Mouse (Mus musculus): ENCODE measurements around the gene Pak1. TPM values are rescaled to one million over a fixed set of nuclear protein-coding genes. Genes with fewer than 3 reads are reported as not detected.

Gene Pak1
- polyA plus RNA-seq, 1 experiment from 2014 or later: 31.8 TPM

GRCm38 (mm10) chr7:97781496-97781895, 6.8 kb upstream of the Pak1 start:
- no peak overlapping the region for H3K4me2 ChIP-seq
- H3K9me3 ChIP-seq: 0 out of 2 replicates have a peak, but pooled peaks cover 2% of the 10 kb centered on the region
- H3K9ac ChIP-seq: no peak overlapping the region
- WGBS: 64% methylated on average over 8 of the region's 8 CpGs
- no peak for ATAC-seq (ENCODE audit: insufficient number of reproducible peaks, insufficient read depth, low FRiP score, low TSS enrichment, low read depth)
- H3K36me3 ChIP-seq: no peaks in the 10 kb centered on the region
- peaks cover 10% of the 10 kb centered on the region for H3K27me3 ChIP-seq
- no peak overlapping the region for H3K27ac ChIP-seq
- H3K4me1 ChIP-seq: no peaks in the 10 kb centered on the region
- no peak overlapping the region for H3K4me3 ChIP-seq

DNA sequence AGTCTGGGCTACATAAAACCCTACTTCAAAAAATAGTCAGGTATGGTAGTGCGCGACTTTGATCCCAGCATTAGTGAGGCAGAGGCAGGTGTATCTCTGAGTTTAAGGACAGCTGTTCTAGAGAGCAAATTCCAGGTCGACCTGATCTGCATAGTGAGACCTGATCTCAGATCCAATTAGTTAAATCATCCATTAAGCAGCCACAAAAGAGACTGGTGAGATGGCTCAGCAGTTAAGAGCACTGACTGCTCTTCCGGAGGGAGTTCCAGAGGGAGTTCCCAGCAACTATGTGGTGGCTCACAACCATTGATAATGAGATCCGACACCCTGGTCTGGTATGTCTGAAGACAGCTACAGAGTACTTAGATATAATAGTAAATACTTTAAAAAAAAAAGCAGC, 4.8 kb upstream of the Pak1 start:
- Histone ChIP-seq H3K27ac (no peak overlapping the region), H3K4me3 (no peak overlapping the region), H3K36me3 (no peaks in the 10 kb centered on the region), H3K4me2 (no peak overlapping the region), H3K9ac (no peak overlapping the region), H3K9me3 (no peaks in the 10 kb centered on the region), H3K27me3 (peaks cover 10% of the 10 kb centered on the region), H3K4me1 (no peaks in the 10 kb centered on the region)
- ATAC-seq (ENCODE audit: insufficient number of reproducible peaks, insufficient read depth, low FRiP score, low TSS enrichment, low read depth): no peak
- WGBS: 56% methylated on average over 5 of the region's 5 CpGs

- Histone ChIP-seq H3K9me3 (no peaks in the 10 kb centered on the region), H3K4me2 (peak overlapping the region; percentile 93), H3K4me3 (peak overlapping the region; percentile 83), H3K9ac (peak overlapping the region; percentile 83), H3K36me3 (no peaks in the 10 kb centered on the region), H3K27ac (peak overlapping the region; percentile 28; the same call in 1 of the 2 replicates), H3K27me3 (peaks cover 12% of the 10 kb centered on the region), H3K4me1 (peaks cover 7% of the 10 kb centered on the region)
- ATAC-seq (ENCODE audit: insufficient number of reproducible peaks, insufficient read depth, low FRiP score, low TSS enrichment, low read depth): peak; percentile 83
- 1% methylated on average over 76 of the region's 84 CpGs for WGBS
Measured at GRCm38 (mm10) chr7:97788669-97789483, 535 bp downstream of the Pak1 start.

DNA sequence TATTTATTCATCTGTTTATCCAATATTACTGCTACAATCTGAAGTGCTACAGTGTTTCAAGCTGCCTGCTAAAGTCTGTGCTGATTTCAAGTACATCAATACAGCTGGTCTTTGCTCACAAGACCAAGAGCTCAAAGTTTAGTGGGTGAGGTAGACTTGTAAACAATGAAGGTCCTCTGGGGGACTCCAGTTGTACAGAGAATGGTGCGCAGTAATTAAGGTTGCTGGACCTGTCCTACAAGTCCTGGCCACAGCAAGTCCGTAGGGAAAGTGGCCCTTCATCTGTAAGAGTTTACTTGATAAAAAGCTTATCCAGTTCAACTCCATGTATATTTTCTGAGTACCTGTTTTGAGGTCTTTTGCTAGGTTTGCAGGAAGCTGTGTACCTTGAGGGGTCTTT, 1.9 kb downstream of the Pak1 start:
- no peak overlapping the region for H3K4me3 ChIP-seq
- ATAC-seq (ENCODE audit: insufficient number of reproducible peaks, insufficient read depth, low FRiP score, low TSS enrichment, low read depth): no peak
- no peak overlapping the region for H3K9ac ChIP-seq
- H3K4me2 ChIP-seq: peak overlapping the region; percentile 93; the same call in 1 of the 2 replicates
- H3K9me3 ChIP-seq: no peaks in the 10 kb centered on the region
- no peaks in the 10 kb centered on the region for H3K36me3 ChIP-seq
- 33% methylated on average over 2 of the region's 2 CpGs for WGBS
- H3K4me1 ChIP-seq: peaks cover 7% of the 10 kb centered on the region
- H3K27me3 ChIP-seq: peaks cover 8% of the 10 kb centered on the region
- H3K27ac ChIP-seq: no peak overlapping the region

GRCm38 (mm10) chr7:97792324-97792723, 4.0 kb downstream of the Pak1 start:
- peaks cover 7% of the 10 kb centered on the region for H3K4me1 ChIP-seq
- H3K4me3 ChIP-seq: no peak overlapping the region
- no peak overlapping the region for H3K9ac ChIP-seq
- no peaks in the 10 kb centered on the region for H3K36me3 ChIP-seq
- no peak for ATAC-seq (ENCODE audit: insufficient number of reproducible peaks, insufficient read depth, low FRiP score, low TSS enrichment, low read depth)
- H3K27me3 ChIP-seq: peaks cover 2% of the 10 kb centered on the region; the same call in 1 of the 2 replicates
- H3K9me3 ChIP-seq: no peaks in the 10 kb centered on the region
- WGBS: 60% methylated on average over 2 of the region's 2 CpGs
- no peak overlapping the region for H3K27ac ChIP-seq
- H3K4me2 ChIP-seq: no peak overlapping the region

GRCm38 (mm10) chr7:97803116-97803515, 14.8 kb downstream of the Pak1 start:
- ATAC-seq (ENCODE audit: insufficient number of reproducible peaks, insufficient read depth, low FRiP score, low TSS enrichment, low read depth): no peak
- H3K27ac ChIP-seq: no peak overlapping the region
- 58% methylated on average over 2 of the region's 2 CpGs for WGBS
- H3K4me3 ChIP-seq: no peak overlapping the region
- H3K9me3 ChIP-seq: no peaks in the 10 kb centered on the region
- H3K4me1 ChIP-seq: no peaks in the 10 kb centered on the region
- H3K9ac ChIP-seq: no peak overlapping the region
- H3K4me2 ChIP-seq: no peak overlapping the region
- no peaks in the 10 kb centered on the region for H3K36me3 ChIP-seq
- no peaks in the 10 kb centered on the region for H3K27me3 ChIP-seq

GRCm38 (mm10) chr7:97804245-97805066, 16.1 kb downstream of the Pak1 start:
- WGBS: 53% methylated on average over 2 of the region's 2 CpGs
- H3K4me2 ChIP-seq: no peak overlapping the region
- no peak for ATAC-seq (ENCODE audit: insufficient number of reproducible peaks, insufficient read depth, low FRiP score, low TSS enrichment, low read depth)
- H3K9ac ChIP-seq: no peak overlapping the region
- no peak overlapping the region for H3K4me3 ChIP-seq
- H3K36me3 ChIP-seq: no peaks in the 10 kb centered on the region
- H3K27me3 ChIP-seq: no peaks in the 10 kb centered on the region
- no peak overlapping the region for H3K27ac ChIP-seq
- H3K9me3 ChIP-seq: no peaks in the 10 kb centered on the region
- H3K4me1 ChIP-seq: no peaks in the 10 kb centered on the region

DNA sequence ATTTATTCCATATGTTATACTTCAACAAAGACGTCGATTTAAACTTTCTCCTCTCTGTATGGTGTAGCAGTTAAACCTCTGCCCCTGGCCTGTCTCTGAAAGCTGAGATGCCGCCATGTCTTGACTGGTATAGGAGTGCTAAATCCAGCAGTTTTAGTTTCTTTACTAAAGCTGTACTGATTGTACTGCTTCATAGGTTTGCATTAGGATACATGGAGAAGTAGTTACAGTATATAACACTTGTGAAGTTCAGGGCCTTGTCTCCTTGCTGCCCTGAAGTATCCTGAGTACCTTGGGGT, 16.7 kb downstream of the Pak1 start:
- Histone ChIP-seq H3K27ac (no peak overlapping the region), H3K4me3 (no peak overlapping the region), H3K36me3 (no peaks in the 10 kb centered on the region), H3K27me3 (no peaks in the 10 kb centered on the region), H3K9ac (no peak overlapping the region), H3K4me1 (no peaks in the 10 kb centered on the region), H3K9me3 (no peaks in the 10 kb centered on the region), H3K4me2 (no peak overlapping the region)
- 24% methylated on average over 3 of the region's 3 CpGs for WGBS
- ATAC-seq (ENCODE audit: insufficient number of reproducible peaks, insufficient read depth, low FRiP score, low TSS enrichment, low read depth): no peak

- H3K36me3 ChIP-seq: no peaks in the 10 kb centered on the region
- H3K4me1 ChIP-seq: no peaks in the 10 kb centered on the region
- H3K9ac ChIP-seq: no peak overlapping the region
- WGBS: 75% methylated on average over 5 of the region's 5 CpGs
- H3K4me2 ChIP-seq: no peak overlapping the region
- H3K9me3 ChIP-seq: no peaks in the 10 kb centered on the region
- H3K4me3 ChIP-seq: no peak overlapping the region
- no peak overlapping the region for H3K27ac ChIP-seq
- no peaks in the 10 kb centered on the region for H3K27me3 ChIP-seq
- no peak for ATAC-seq (ENCODE audit: insufficient number of reproducible peaks, insufficient read depth, low FRiP score, low TSS enrichment, low read depth)
Measured at GRCm38 (mm10) chr7:97809307-97809706, 21.0 kb downstream of the Pak1 start.

DNA sequence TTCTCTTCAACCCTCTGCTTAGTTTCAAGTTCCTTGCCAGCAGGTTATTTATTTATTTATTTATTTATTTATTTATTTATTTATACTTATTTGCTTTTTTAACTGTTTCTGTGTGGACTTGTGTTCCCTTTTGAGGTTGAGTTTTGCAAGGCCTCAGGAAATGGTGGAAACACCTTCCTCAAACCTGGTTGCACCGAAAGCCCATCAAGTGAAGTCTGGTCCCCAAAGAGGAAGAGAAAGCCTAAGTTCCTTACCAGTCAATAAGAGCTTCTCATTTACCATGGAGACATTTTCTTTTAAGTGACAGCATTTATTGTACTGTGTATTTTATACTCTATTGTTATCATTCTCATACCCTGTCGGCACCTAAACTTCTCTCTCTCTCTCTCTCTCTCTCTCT, 33.5 kb downstream of the Pak1 start:
- Histone ChIP-seq H3K9me3 (no peaks in the 10 kb centered on the region), H3K9ac (no peak overlapping the region), H3K27me3 (no peaks in the 10 kb centered on the region), H3K36me3 (no peaks in the 10 kb centered on the region), H3K27ac (no peak overlapping the region), H3K4me2 (no peak overlapping the region), H3K4me1 (no peaks in the 10 kb centered on the region), H3K4me3 (no peak overlapping the region)
- no peak for ATAC-seq (ENCODE audit: insufficient number of reproducible peaks, insufficient read depth, low FRiP score, low TSS enrichment, low read depth)
- WGBS: 82% methylated on average over 2 of the region's 2 CpGs

- no peak overlapping the region for H3K4me3 ChIP-seq
- WGBS: 77% methylated on average over 2 of the region's 2 CpGs
- no peak overlapping the region for H3K4me2 ChIP-seq
- ATAC-seq (ENCODE audit: insufficient number of reproducible peaks, insufficient read depth, low FRiP score, low TSS enrichment, low read depth): no peak
- H3K36me3 ChIP-seq: no peaks in the 10 kb centered on the region
- no peaks in the 10 kb centered on the region for H3K9me3 ChIP-seq
- H3K27ac ChIP-seq: no peak overlapping the region
- no peaks in the 10 kb centered on the region for H3K4me1 ChIP-seq
- H3K27me3 ChIP-seq: no peaks in the 10 kb centered on the region
- H3K9ac ChIP-seq: no peak overlapping the region
Measured at GRCm38 (mm10) chr7:97829091-97829490, 40.8 kb downstream of the Pak1 start.

DNA sequence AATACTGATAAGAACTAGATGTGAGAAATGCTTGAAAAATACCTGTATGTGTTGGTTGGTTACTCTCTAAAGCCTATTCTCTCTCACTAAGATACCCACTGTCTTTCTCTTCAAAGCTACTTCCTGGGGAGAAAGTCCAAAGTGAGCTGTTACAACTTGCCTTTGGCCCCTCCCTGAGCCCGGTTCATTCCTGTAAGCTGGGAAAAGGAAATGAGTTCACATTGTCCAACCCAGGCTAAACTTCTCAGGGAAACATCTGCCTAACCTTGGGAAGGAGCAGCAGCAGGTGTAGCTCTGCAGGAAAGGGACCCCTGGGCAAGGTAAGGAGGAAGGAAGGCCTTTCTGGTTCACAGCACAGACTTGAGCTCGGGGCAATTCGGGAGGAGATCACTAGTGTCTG, 42.4 kb downstream of the Pak1 start:
- no peaks in the 10 kb centered on the region for H3K36me3 ChIP-seq
- H3K4me3 ChIP-seq: no peak overlapping the region
- no peaks in the 10 kb centered on the region for H3K27me3 ChIP-seq
- no peak overlapping the region for H3K9ac ChIP-seq
- H3K9me3 ChIP-seq: no peaks in the 10 kb centered on the region
- no peak overlapping the region for H3K27ac ChIP-seq
- WGBS: 71% methylated on average over 3 of the region's 3 CpGs
- ATAC-seq (ENCODE audit: insufficient number of reproducible peaks, insufficient read depth, low FRiP score, low TSS enrichment, low read depth): no peak
- H3K4me2 ChIP-seq: no peak overlapping the region
- no peaks in the 10 kb centered on the region for H3K4me1 ChIP-seq

Measured in embryonic facial prominence, embryonic 13.5 days (tissue).